Mouse (Mus musculus) retina, postnatal 7 days (tissue): Measurements from ENCODE around the gene LTO1.
"Not testable (repeated sequence)": the region's sequence is repeated elsewhere in the genome, so short reads cannot be mapped to it uniquely, and the experiment has no call there.

Experiments
- DNase-seq: peaks from one replicate; pipeline ENCODE4 v3.0.0-alpha.2; 2012; ENCODE audit warnings: low read depth, low spot score

Gene LTO1

GRCm38 (mm10) chr7:144914948-144915750, at the start of gene LTO1:
Gene LTO1 (plus strand): TSS chr7:144915100.
- DNase-seq, result peak; percentile 91

DNA sequence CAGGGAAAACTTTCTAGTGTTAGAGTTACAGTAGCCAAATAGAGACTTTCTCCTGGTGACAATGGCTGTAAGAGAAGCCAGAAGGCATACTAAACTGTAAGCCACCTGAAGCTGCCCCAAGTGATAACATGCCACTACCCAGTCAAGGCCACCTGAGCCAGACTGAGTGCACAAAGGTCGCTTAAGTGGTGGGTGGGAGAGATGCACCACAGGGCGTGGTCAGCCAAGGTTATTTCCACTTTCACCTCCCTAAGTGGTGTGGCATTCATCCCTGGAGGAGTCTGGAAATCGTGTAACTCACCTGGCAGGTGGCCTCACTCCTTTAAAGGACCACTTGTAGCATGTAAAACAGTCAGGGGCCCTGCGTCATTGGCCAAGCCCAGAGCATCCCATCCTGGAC, 47.7 kb upstream of the LTO1 start:
- DNase-seq, result no peak

- no peak for DNase-seq
Measured at GRCm38 (mm10) chr7:144867602-144868001, 47.3 kb upstream of the LTO1 start.

- DNase-seq, result no peak
Measured at GRCm38 (mm10) chr7:144872420-144872819, 42.5 kb upstream of the LTO1 start.

DNA sequence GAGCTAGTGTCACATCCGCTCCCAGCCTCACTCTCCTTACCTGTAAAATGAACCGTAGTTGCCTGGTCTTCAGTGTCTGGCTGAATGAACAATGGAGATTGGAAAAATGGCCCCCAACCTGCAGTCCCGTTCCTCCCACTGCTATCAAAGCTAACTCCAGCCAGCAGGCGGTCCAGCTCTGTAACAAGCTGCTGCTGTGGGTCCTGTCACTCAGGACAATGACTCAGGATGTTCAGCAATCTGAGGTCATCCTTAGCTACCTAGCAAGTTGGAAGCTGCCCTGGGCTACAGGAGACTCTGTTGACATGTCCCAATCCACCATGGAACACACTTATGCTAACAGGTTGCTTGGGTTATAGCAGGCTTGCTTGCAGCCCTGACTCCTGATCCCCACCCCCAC, 41.7 kb upstream of the LTO1 start:
- no peak for DNase-seq

DNA sequence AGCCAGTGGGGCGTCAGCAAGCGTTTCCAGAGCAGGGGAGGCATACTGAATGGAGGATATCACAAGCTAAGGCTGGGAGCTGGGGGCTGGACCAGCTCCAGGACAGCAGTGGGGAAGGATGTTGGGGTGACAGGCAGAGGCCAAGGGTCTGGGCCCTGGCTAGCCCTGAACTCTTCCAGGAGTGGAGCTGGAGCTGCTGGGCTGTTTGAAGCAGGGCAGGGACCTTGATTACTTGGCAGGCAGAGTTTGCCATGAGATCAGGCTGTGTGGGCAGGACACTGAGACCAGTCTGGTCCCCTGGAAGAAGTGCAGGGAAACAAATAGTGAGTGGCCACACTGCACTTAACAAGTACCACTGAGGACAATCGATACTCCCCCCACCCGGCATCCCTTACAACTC, 40.7 kb upstream of the LTO1 start:
- no peak for DNase-seq

GRCm38 (mm10) chr7:144878401-144878800, 36.5 kb upstream of the LTO1 start:
- no peak for DNase-seq

DNA sequence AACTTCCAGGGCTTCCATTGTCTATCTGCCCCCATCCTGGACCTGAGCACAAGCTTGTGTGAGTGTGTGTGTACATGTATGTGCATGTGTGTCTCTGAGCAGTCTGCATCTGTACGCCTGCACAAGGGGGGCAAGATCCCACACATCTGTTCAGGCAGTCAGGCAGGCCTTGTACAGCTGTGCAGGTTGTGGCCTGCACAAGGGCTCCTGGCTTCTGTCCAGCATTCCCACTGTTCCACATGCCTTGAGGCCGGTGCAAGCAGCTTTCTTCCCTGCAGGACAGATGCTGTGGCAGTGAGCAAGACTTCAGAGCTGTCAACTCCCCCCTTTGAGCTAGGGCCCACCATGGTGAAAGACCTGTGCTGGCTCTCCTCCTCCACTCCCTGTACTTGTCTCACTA, 31.8 kb upstream of the LTO1 start:
- DNase-seq, result no peak

DNA sequence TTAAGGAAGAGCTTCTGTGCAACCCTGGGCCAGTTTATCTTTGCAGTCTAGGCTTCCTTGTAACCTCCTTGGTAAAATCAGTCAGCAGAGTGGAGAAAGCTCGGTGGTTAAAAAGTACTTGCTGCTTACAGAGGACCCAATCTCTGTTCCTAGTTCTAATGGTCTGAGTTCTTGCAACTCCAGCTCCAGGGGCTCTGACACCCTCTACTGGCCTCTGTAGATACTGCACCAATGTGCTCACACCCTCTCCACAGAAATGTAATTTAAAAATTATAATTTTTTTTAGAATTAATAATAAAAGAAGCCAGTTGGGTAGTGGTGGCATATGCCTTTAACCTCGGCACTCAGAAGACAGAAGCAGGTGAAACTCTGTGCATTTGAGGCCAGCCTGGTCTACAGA, 27.2 kb upstream of the LTO1 start:
- DNase-seq, result no peak

DNA sequence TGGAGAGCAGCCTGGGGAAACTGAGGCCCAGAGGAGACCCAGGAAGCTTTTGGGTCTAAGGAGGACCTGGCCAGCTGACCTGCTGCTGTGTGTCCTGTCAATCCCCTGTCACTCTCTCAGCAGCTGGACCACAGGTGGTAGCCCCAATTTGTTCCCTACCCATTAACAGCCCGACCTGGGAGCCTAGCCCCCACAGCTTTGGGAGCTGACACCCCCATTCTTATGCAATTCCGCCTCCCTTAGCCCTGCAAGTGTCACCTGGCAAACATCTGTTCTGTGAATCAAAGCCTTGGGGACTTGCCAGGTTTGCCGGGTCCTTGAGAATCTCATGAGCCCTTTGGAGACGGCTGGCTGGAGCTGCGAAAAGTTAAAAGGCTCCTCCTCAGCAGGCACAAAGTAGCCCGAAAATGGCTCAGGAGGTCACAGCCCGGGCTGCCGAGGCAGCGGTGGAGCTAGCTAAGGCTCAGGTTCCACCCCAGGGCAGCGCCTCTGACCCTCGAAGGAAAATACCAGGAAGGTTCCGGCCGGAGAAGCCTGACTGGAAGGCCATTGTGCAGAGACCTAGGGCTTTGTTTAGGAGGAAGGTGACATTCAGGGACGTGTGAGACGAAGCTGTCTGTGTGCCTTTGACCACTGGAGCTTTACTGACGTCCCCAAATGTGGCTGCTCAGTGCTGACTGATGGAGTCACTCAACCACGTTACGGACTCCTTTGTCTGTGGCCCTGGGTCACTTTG, 26.2 kb upstream of the LTO1 start:
- no peak for DNase-seq

GRCm38 (mm10) chr7:144890661-144891060, 24.2 kb upstream of the LTO1 start:
- DNase-seq, result not testable (repeated sequence)

DNA sequence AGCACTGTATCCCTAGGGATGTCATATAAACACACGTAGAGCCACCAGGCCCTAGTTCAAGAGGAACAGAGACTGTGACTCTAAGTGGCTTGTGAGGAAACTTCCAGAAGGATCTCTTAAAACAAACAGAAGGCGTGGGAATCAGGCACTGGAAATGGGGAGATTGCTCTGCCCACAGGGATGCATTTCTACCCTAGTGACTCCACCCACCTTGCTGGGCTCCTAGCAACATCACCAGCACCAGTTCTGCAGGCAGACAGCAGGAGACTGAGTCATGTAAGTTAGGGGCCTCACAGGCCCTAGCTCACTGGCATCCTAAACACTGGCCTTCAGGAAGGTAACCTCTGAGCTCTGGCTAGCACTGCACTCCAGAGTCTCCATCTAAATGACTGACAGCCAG, 23.0 kb upstream of the LTO1 start:
- no peak for DNase-seq

- DNase-seq, result no peak
Measured at GRCm38 (mm10) chr7:144892322-144892721, 22.6 kb upstream of the LTO1 start.

DNA sequence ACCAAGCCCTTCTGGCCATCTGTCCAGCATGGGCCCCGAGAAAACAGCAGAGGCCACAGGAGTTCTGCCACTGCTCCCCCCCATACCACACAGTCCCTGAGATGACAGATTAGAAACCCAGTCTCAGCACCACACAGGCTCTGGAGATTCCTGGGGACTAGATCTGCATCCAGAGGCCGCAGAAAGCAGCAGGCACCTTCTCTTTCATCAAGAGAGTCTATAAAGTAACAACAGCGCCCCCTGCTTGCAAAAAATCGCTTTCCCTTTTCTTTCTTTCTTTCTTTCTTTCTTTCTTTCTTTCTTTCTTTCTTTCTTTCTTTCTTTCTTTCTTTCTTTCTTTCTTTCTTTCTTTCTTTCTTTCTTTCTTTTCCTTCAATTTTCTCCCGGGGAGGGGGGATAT, 20.7 kb upstream of the LTO1 start:
- no peak for DNase-seq

- no peak for DNase-seq
Measured at GRCm38 (mm10) chr7:144894706-144895105, 20.2 kb upstream of the LTO1 start.

DNA sequence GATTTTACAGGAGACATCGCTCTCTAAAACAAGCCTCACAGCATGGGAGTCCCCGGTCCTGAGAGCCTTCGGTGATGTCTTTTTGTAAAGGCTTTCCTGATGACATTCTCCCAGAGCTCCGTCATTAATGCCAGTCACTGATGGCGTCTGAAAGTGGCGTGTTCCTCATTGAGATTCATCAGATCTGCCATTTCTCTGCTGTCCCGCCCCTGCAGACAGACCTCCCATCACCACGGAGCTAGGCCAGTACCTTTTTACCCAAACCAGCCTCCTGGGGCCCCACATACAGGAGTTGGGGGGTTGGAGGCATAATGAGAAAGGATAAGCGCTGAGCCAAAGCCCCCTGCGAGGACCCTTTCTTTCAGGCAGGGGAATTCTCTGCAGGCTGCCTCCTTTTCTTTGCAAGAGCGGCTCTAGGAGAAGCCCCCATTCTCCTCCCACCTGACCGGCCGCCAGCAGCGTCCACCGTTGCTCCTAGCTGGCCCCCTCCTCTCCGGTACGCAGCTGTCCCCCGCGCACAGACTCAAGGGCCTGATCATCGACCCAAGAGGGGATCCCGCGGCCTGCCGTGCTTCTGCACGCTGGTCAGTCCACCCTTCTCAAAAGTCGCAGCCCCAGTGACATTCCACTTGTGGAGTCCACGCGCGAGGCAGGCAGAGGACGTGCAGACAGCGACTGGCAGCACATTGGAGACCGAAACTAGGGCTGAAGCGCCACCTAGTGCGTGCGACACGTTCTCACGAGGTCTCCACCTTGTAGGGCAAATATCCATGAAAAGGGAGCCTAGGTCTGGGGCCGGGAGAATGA, 19.4 kb upstream of the LTO1 start:
- DNase-seq, result peak; percentile 61

DNA sequence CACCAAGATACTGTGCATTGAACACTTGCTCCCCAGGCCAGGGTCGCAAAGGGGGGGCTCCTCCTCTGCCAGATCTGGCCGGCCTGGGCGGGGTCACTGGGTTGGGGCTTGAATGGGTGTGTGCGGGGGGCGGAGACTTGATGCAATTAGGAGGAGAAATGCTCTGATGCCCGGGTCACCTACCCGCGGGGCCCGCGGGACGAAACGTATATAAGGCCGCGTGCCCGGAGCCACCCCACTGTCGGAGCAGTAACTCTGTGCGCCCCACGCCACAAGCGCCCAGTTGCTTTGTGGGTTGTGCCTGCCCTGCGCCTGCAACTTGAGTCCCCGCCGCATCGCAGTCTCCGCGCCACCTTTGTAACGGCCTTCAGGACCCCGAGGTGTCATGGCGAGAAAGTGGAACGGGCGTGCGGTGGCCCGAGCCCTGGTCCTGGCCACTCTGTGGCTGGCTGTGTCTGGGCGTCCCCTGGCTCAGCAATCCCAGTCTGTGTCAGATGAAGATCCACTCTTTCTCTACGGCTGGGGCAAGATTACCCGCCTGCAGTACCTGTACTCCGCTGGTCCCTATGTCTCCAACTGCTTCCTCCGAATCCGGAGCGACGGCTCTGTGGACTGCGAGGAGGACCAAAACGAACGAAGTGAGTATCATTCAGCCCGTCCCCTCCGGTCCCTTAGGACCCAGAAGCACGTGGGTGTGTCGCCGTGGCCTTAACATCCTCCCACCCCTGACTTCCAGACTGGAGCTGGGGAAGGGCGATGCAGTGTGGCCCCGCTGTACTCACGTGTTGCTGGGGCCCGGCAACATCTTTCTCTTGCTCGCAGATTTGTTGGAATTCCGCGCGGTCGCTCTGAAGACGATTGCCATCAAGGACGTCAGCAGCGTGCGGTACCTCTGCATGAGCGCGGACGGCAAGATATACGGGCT, 18.3 kb upstream of the LTO1 start, which contains the start of gene Fgf15:
Gene Fgf15 (plus strand): TSS at position 238 of the 925 bp plus-strand sequence.
- DNase-seq, result no peak

GRCm38 (mm10) chr7:144898506-144898905, 16.4 kb upstream of the LTO1 start:
- DNase-seq, result no peak

DNA sequence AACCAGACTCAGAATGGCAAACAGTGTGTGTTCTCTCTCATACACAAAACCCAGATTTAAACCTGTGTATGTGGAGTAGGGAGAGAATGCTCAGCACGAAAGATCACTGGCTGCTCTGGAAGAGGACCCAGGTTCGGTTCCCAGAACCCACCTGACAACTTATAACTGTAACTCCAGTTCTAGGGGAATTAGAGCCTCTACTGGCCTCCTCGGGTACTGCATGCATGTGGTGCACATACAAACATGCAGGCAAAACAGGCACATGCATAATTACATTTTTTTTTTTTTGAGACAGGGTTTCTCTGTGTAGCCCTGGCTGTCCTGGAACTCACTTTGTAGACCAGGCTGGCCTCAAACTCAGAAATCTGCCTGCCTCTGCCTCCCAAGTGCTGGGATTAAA, 9.4 kb upstream of the LTO1 start:
- not testable (repeated sequence) for DNase-seq

- no peak for DNase-seq
Measured at GRCm38 (mm10) chr7:144906708-144907397, 8.0 kb upstream of the LTO1 start.
